ENCODE assay signal across 17 mouse cellular contexts in genomic region chr3:67267448-67267847, GRCm38 (mm10).
DNase-seq lines count a peak whose midpoint lies in the region; ATAC-seq and TF ChIP-seq lines count a peak whose summit lies in the region.
"Had no signal": no experiment of that assay in that cellular context is flagged by ENCODE, and none has a peak within 500 bp of the region (broad histone marks: within the 10 kb centered on the region; RNA-seq: fewer than 3 reads in every experiment).

No protein-coding gene starts in this region.

- H3K4me3 ChIP-seq in intestine, postnatal 0 days (ENCODE audit: low read depth, low read length), result no peak overlapping the region
- H3K4me3 ChIP-seq in intestine, embryonic 16.5 days (ENCODE audit: low read length), result no peak overlapping the region
- H3K4me3 ChIP-seq: embryonic facial prominence, embryonic 12.5 days; limb, embryonic 13.5 days had no signal

- no peaks in the 10 kb centered on the region for H3K9me3 ChIP-seq in intestine, postnatal 0 days (ENCODE audit: control insufficient read depth)
- H3K9me3 ChIP-seq in intestine, embryonic 16.5 days (ENCODE audit: control insufficient read depth, low read length), result no peaks in the 10 kb centered on the region
- H3K9me3 ChIP-seq: embryonic facial prominence, embryonic 12.5 days; limb, embryonic 13.5 days had no signal

- H3K9ac ChIP-seq in intestine, postnatal 0 days (ENCODE audit: low read depth, low read length), result no peak overlapping the region
- H3K9ac ChIP-seq in intestine, embryonic 16.5 days (ENCODE audit: low read depth, low read length), result no peak overlapping the region
- H3K9ac ChIP-seq: embryonic facial prominence, embryonic 12.5 days; limb, embryonic 13.5 days had no signal

- peak; percentile 35 for TF ChIP-seq CTCF in intestine, postnatal 0 days (IDR thresholded peaks at IDR 0.05; ENCODE audit: low read depth)

- ATAC-seq in intestine, postnatal 0 days, result no peak
- no peak for ATAC-seq in intestine, embryonic 16.5 days
- ATAC-seq: forebrain, embryonic 16.5 days; Patski had no signal

- H3K27me3 ChIP-seq in intestine, postnatal 0 days (replicated peaks; ENCODE audit: control insufficient read depth, insufficient read depth, low read length), result no peaks in the 10 kb centered on the region
- H3K27me3 ChIP-seq in intestine, embryonic 16.5 days (replicated peaks; ENCODE audit: control insufficient read depth, insufficient read depth, low read length), result no peaks in the 10 kb centered on the region
- H3K27me3 ChIP-seq: embryonic facial prominence, embryonic 12.5 days; limb, embryonic 13.5 days; Patski had no signal

- no peak overlapping the region for H3K27ac ChIP-seq in intestine, postnatal 0 days (ENCODE audit: low read depth, low read length)
- H3K27ac ChIP-seq in intestine, embryonic 16.5 days (ENCODE audit: low read length), result no peak overlapping the region
- H3K27ac ChIP-seq: embryonic facial prominence, embryonic 12.5 days; limb, embryonic 13.5 days; macrophage had no signal

- no peaks in the 10 kb centered on the region for H3K36me3 ChIP-seq in intestine, postnatal 0 days (ENCODE audit: control insufficient read depth, insufficient read depth)
- no peaks in the 10 kb centered on the region for H3K36me3 ChIP-seq in intestine, embryonic 16.5 days (ENCODE audit: control insufficient read depth, insufficient read depth, low read length)
- H3K36me3 ChIP-seq: embryonic facial prominence, embryonic 12.5 days; limb, embryonic 13.5 days had no signal

- peak; percentile 23 for DNase-seq in embryo, embryonic 10.5 days (ENCODE audit: low spot score)
- DNase-seq in embryo, embryonic 9.5 days (ENCODE audit: extremely low spot score), result no peak
- DNase-seq in lung, postnatal 36 days, result peak; percentile 5
- no peak for DNase-seq in lung, postnatal 25 days (ENCODE audit: low spot score)
- no peak for DNase-seq in adrenal gland, postnatal 36 days
- DNase-seq in cerebellum, adult 9-11 months, result no peak
- DNase-seq: adrenal gland, postnatal 10 days; B cell, adult 2 months; heart, postnatal 4 days; right cerebral cortex, postnatal 4 days had no signal

- no peaks in the 10 kb centered on the region for H3K4me1 ChIP-seq in intestine, postnatal 0 days (replicated peaks; ENCODE audit: control insufficient read depth, insufficient read depth, low read length)
- H3K4me1 ChIP-seq in intestine, embryonic 16.5 days (ENCODE audit: control insufficient read depth, insufficient read depth, low read length), result no peaks in the 10 kb centered on the region
- H3K4me1 ChIP-seq: embryonic facial prominence, embryonic 12.5 days; limb, embryonic 13.5 days had no signal

- 53% methylated on average over 3 of the region's 3 CpGs for WGBS in intestine, postnatal 0 days
- 47% methylated on average over 3 of the region's 3 CpGs for WGBS in intestine, embryonic 16.5 days

- no peak overlapping the region for H3K4me2 ChIP-seq in intestine, postnatal 0 days (replicated peaks; ENCODE audit: low read depth)
- H3K4me2 ChIP-seq in intestine, embryonic 16.5 days (ENCODE audit: low read depth, low read length), result no peak overlapping the region
- H3K4me2 ChIP-seq: embryonic facial prominence, embryonic 12.5 days; limb, embryonic 13.5 days had no signal

Comparison
In these comparisons a context has a peak if more than half of its experiments do, and no peak if none do; other contexts are left out.
1. DNase-seq: peak in embryo, embryonic 10.5 days (single experiment) and lung, postnatal 36 days (single experiment); none in embryo, embryonic 9.5 days (single experiment), lung, postnatal 25 days (single experiment), adrenal gland, postnatal 36 days (0 of 2) and cerebellum, adult 9-11 months (single experiment).